Mouse (Mus musculus) midbrain, embryonic 14.5 days (tissue): ENCODE data around the gene Rsph4a. TPM values are rescaled to one million over a fixed set of nuclear protein-coding genes. Genes with fewer than 3 reads are reported as not detected.
"Not testable (repeated sequence)": the region's sequence is repeated elsewhere in the genome, so short reads cannot be mapped to it uniquely, and the experiment has no call there.

Experiments used
- ATAC-seq: fragments of 200-750 bp; cut with Nextera tagmentation; 2 replicates; pipeline ENCODE4 v1.8.0; 2017; ENCODE audit warnings: moderate number of reproducible peaks, moderate library complexity; ENCODE audit not compliant: low FRiP score, low TSS enrichment
- DNase-seq: peaks from one replicate; pipeline ENCODE4 v3.0.0-alpha.2; 2015
- H3K27ac ChIP-seq: fragments of 300-500 bp; sonication (generic); replicated peaks from 2 replicates; pipeline ENCODE4 v1.5.1; 2014; ENCODE audit warnings: mild to moderate bottlenecking, low read depth, low read length, moderate library complexity
- H3K27me3 ChIP-seq: fragments of 300-500 bp; sonication (generic); 2 replicates; pipeline ENCODE4 v1.6.1; 2014; ENCODE audit warnings: low read length, control low read depth, mixed read lengths; ENCODE audit not compliant: control insufficient read depth, insufficient read depth
- H3K36me3 ChIP-seq: fragments of 300-500 bp; sonication (generic); 2 replicates; pipeline ENCODE4 v1.6.1; 2014; ENCODE audit warnings: low read length, control low read depth; ENCODE audit not compliant: control insufficient read depth, insufficient read depth
- H3K4me1 ChIP-seq: fragments of 300-500 bp; sonication (generic); 2 replicates; pipeline ENCODE4 v1.6.1; 2014; ENCODE audit warnings: mild to moderate bottlenecking, antibody characterized with exemption, low read length, control low read depth; ENCODE audit not compliant: control insufficient read depth, insufficient read depth
- H3K4me2 ChIP-seq: fragments of 300-500 bp; sonication (generic); 2 replicates; pipeline ENCODE4 v1.6.1; 2014; ENCODE audit warnings: mild to moderate bottlenecking, low read length, moderate library complexity
- H3K4me3 ChIP-seq: fragments of 300-500 bp; sonication (generic); replicated peaks from 2 replicates; pipeline ENCODE4 v1.5.1; 2014; ENCODE audit warnings: low read depth, low read length
- H3K9ac ChIP-seq: fragments of 300-500 bp; sonication (generic); replicated peaks from 2 replicates; pipeline ENCODE4 v1.6.1; 2014; ENCODE audit warnings: mild to moderate bottlenecking, low read length, moderate library complexity
- H3K9me3 ChIP-seq: fragments of 300-500 bp; sonication (generic); 2 replicates; pipeline ENCODE4 v1.6.1; 2016; ENCODE audit warnings: low read length, control low read depth, mixed read lengths; ENCODE audit not compliant: control insufficient read depth
- WGBS: fragments of 180-500 bp; shearing (Covaris S2); extraction: QIAGEN DNeasy Blood & Tissue Kit; methylation state at CpG from one replicate; pipeline ENCODE4 v1.1.7; 2014; 5-methylcytosine and 5-hydroxymethylcytosine counted together
- polyA plus RNA-seq: library from polyadenylated mRNA; unstranded; fragments of >200 nt; fragmentation: Nextera tagmentation; extraction: Ambion mirVana; gene quantifications from 2 replicates; pipeline ENCODE4 v1.2.1, GENCODE M21; 2014

Rsph4a gene
- polyA plus RNA-seq, result 0.51 and 0.74 TPM in 2 replicates

DNA sequence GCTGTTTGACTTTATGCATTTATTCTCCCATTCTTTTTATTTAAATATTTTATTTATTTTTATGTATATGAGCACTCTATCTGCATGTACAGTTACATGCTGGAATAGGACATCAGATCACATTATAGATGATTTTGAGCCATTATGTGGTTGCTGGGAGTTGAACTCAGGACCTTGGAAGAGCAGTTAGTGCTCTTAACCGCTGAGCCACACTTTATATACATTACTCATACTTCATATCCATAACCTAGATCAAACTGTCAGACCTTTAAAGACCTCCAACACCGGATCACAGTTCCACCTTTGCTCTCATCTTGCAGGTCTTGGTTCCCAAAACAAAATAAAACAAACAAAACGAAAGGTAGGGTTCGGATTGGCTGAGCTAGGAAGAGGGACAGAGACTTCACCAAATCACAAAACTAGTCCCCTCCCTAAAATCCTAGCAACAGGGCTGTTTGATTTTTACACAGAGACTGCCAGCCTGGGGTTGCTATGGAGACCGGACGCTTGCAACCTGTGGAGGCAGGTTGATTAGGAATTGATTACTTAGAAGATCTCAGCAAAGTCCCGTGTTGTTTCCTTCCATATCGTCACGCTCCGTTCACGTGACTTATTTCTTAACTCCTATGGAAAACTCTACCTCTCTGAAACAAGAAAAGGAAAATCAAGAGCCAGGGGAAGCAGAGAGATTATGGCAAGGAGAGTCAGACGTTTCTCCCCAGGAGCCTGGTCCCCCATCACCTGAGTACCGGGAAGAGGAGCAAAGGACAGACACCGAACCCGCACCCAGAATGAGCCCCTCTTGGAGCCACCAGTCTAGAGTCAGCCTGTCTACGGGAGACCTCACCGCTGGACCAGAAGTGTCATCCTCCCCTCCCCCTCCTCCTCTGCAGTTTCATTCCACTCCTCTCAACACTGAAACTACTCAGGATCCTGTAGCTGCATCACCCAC lies at the start of gene Rsph4a:
Gene Rsph4a, plus strand, starts transcription at position 582 of the 952 bp plus-strand sequence.
- Histone ChIP-seq H3K4me2 (peak within 1 kb of the TSS; percentile 66), H3K9ac (no peak within 1 kb of the TSS), H3K9me3 (no peaks in the 10 kb centered on the region), H3K27ac (no peak within 1 kb of the TSS), H3K36me3 (no peaks in the 10 kb centered on the region), H3K4me1 (no peaks in the 10 kb centered on the region), H3K4me3 (peak within 1 kb of the TSS; percentile 37), H3K27me3 (no peaks in the 10 kb centered on the region)
- WGBS, result 8% methylated on average over 17 of the region's 17 CpGs
- ATAC-seq, result peak; percentile 95
- peak; percentile 87 for DNase-seq

DNA sequence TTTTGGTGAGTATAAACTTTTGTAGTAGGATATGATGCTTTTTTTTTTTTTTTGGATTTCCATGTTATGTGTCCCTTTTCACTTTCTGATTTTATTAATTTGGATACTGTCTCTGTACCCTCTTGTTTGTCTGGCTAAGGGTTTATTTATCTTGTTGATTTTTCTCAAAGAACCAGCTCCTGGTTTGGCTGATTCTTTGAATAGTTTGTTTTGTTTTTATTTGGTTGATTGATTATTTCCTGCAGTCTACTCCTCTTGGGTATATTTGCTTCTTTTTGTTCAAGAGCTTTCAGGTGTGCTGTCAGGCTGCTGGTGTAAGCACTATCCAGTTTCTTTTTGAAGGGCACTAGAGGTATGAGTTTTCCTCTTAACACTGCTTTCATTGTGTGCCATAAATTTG lies 47.5 kb upstream of the Rsph4a start, which contains the start of gene Sult3a1:
Gene Sult3a1, plus strand, starts transcription at position 301 of the 400 bp plus-strand sequence.
- Histone ChIP-seq H3K4me1 (no peaks in the 10 kb centered on the region), H3K27ac (no peak within 1 kb of the TSS), H3K9me3 (no peaks in the 10 kb centered on the region), H3K27me3 (no peaks in the 10 kb centered on the region), H3K9ac (no peak within 1 kb of the TSS), H3K36me3 (no peaks in the 10 kb centered on the region), H3K4me2 (no peak within 1 kb of the TSS), H3K4me3 (no peak within 1 kb of the TSS)
- DNase-seq (no peak), ATAC-seq (no peak)

DNA sequence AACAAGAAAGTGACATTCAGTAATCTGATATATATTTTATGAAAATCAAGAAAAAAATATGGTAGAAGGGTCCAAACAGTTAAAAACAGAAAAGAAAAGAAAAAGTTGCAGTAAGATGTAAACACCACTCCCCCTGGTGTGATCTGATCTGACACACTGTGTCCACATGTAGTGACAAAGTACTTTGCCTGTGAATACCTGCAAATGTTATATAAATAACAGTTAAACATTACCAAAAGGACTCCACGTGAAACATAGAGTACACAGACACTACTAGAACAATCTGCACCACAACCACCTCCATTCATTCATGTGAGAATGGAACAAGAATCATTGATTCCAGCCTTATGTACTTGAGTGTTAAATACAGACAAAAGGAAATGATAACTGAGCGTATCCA lies 38.9 kb upstream of the Rsph4a start:
- H3K4me3 ChIP-seq, result no peak overlapping the region
- no peak overlapping the region for H3K4me2 ChIP-seq
- no peaks in the 10 kb centered on the region for H3K9me3 ChIP-seq
- no peaks in the 10 kb centered on the region for H3K36me3 ChIP-seq
- H3K27me3 ChIP-seq, result no peaks in the 10 kb centered on the region
- DNase-seq, result no peak
- ATAC-seq, result no peak
- no peak overlapping the region for H3K27ac ChIP-seq
- no peaks in the 10 kb centered on the region for H3K4me1 ChIP-seq
- no peak overlapping the region for H3K9ac ChIP-seq
- WGBS, result 81% methylated on average over 2 of the region's 2 CpGs

DNA sequence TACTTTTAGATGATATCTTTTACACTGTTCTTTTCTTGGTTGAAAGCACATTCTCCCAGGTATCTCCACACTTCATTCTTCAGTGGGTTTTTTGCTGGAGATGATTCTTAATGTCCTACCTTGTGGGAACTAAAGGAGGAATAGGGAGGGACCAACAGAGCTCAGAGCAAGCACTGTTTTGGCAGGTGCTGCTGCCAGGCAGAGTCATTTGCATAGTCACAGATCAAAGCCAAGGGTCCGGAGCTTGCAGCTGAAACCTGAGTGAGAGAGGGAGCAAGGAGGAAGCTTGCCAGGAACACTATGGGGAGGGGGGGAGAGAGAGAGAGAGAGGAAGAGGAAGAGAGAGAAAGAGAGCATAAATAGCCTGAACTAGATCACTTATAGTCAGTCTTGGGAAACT lies 34.5 kb upstream of the Rsph4a start:
- Histone ChIP-seq H3K4me2 (no peak overlapping the region), H3K9ac (no peak overlapping the region), H3K4me3 (no peak overlapping the region), H3K9me3 (no peaks in the 10 kb centered on the region; the same call in 1 of the 2 replicates), H3K36me3 (no peaks in the 10 kb centered on the region), H3K4me1 (no peaks in the 10 kb centered on the region), H3K27ac (no peak overlapping the region), H3K27me3 (no peaks in the 10 kb centered on the region)
- ATAC-seq (no peak), DNase-seq (no peak)
- WGBS, result 33% methylated on average over 1 of the region's 1 CpGs

DNA sequence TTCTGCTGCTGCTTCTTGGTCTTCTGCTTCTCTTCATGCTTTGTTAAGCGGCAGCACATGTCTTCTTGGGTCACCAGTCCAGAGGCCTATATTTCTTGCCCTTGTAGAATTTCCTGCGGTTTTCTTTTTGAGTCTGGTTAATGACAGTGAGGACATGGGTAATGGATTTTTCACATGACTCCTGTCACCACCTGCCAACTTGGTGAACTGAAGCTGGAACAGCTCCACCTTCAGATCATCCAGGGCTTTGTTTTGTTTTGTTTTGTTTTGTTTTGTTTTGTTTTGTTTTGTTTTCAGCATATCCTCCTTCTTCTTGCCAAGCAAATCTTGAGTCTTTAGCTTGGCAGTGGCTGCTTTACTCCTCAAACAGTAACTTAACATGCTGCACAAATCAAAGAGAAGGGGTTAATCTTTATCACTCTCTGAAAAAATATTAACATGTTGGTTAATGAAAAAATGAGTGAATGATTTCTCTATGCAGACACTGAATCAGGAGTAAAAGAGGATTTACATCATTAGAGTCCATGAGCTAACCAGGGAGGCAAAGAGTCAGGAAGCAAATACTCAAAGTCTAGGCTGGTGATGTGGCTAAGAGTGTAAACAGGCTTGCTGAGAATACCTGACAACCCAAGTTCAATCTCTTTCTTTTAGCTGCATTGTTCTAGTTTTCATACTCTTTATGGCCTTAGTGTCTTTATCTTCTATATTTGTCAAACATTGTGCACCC lies 32.1 kb upstream of the Rsph4a start:
- H3K36me3 ChIP-seq, result no peaks in the 10 kb centered on the region
- H3K4me3 ChIP-seq, result no peak overlapping the region
- DNase-seq (no peak), ATAC-seq (no peak)
- H3K4me1 ChIP-seq, result no peaks in the 10 kb centered on the region
- 90% methylated on average over 2 of the region's 2 CpGs for WGBS
- no peak overlapping the region for H3K4me2 ChIP-seq
- no peak overlapping the region for H3K9ac ChIP-seq
- no peak overlapping the region for H3K27ac ChIP-seq
- H3K27me3 ChIP-seq, result no peaks in the 10 kb centered on the region
- H3K9me3 ChIP-seq, result no peaks in the 10 kb centered on the region; the same call in 1 of the 2 replicates

DNA sequence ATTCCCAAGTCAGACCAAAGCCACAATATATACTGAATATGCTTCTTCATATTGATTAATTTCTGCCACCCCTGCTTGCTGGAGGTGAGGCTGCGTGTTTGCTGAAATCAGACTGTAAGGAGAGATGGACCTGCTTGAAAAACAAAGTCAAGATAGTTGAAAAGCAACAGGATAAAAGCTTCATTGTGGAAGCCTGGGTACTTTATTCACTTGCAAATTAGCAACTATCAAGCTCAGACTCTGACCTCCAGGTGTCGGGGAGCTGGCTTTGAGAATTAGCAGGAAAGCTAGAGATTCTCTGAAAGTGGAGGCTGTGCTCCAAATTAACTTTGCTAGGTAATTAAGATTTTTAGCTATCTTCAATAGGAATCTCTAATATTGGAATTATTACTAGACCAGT lies 22.5 kb upstream of the Rsph4a start:
- not testable (repeated sequence) for H3K4me2 ChIP-seq, H3K4me1 ChIP-seq, H3K36me3 ChIP-seq, H3K27ac ChIP-seq, DNase-seq, H3K4me3 ChIP-seq, H3K27me3 ChIP-seq, H3K9me3 ChIP-seq, ATAC-seq, H3K9ac ChIP-seq
- 79% methylated on average over 2 of the region's 2 CpGs for WGBS

DNA sequence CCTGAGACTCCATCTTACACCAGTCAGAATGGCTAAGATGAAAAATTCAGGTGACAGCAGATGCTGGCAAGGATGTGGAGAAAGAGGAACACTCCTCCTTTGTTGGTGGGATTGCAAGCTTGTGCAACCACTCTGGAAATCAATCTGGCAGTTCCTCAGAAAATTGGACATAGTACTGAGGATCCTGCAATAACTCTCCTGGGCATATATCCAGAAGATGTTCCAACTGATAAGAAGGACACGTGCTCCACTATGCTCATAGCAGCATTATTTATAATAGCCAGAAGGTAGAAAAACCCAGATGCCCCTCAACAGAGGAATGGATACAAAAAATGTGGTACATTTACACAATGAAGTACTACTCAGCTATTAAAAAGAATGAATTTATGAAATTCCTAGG lies 3.4 kb upstream of the Rsph4a start:
- not testable (repeated sequence) for ATAC-seq, DNase-seq, H3K4me3 ChIP-seq, H3K9ac ChIP-seq, H3K27ac ChIP-seq, H3K4me1 ChIP-seq, H3K9me3 ChIP-seq, H3K27me3 ChIP-seq, H3K4me2 ChIP-seq, H3K36me3 ChIP-seq
- 84% methylated on average over 1 of the region's 1 CpGs for WGBS

DNA sequence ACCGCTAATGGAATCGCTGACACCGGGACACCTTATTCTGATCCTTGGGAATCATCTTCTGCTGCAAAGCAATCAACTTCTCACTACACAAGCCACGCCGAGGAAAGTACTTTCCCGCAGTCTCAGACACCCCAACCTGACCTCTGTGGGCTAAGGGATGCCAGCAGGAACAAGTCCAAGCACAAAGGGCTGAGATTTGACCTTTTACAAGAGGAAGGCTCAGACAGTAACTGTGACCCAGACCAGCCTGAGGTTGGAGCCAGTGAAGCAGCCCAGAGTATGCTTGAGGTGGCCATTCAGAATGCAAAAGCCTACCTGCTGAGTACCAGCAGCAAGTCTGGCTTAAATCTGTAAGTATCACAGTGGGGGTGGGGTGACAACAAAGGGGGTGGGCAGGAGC lies 578 bp downstream of the Rsph4a start:
- Histone ChIP-seq H3K9me3 (no peaks in the 10 kb centered on the region), H3K9ac (no peak overlapping the region), H3K4me2 (peak overlapping the region; percentile 66), H3K36me3 (no peaks in the 10 kb centered on the region), H3K27ac (no peak overlapping the region), H3K27me3 (no peaks in the 10 kb centered on the region), H3K4me3 (peak overlapping the region; percentile 37), H3K4me1 (no peaks in the 10 kb centered on the region)
- 2% methylated on average over 6 of the region's 6 CpGs for WGBS
- peak; percentile 28; the same call in 1 of the 2 replicates for ATAC-seq
- DNase-seq, result no peak
